Mouse (Mus musculus): ENCODE measurements at regions not wholly inside any gene's neighbourhood (a gene's known extent, or its start where the extent isn't known, plus 50 kb on each side); places are given as distances from the start of the nearest gene placed in this dataset.
"Not testable (repeated sequence)": the region's sequence is repeated elsewhere in the genome, so short reads cannot be mapped to it uniquely, and the experiment has no call there.

DNA sequence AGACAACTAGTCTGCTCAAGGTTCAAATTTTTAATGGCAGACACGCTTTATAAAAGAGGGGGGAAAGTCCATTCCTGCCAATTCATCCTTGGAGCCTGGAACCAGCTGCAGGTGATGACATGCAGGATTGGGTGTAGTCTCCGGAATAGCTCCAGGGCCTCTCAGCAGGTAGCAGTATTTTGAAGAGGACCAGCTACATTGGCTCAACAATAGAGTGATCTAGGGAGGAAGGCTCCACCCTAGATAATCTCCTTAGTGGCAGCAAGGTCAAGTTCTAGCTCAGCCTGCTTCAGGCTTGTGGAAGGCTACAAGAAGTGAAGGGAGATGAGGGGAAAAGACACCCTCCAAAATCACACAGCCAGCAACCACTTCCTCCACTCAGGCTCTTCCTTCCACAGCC is 1405.1 kb downstream of the 4930444P10Rik start:
- intact Hi-C loops (cut with DNase I); DNase-seq: not testable (repeated sequence)

- intact Hi-C loops (cut with DNase I): no loop called here
- DNase-seq: no peak
Measured at GRCm38 (mm10) chr1:14686172-14686571, 1407.0 kb downstream of the 4930444P10Rik start.

DNA sequence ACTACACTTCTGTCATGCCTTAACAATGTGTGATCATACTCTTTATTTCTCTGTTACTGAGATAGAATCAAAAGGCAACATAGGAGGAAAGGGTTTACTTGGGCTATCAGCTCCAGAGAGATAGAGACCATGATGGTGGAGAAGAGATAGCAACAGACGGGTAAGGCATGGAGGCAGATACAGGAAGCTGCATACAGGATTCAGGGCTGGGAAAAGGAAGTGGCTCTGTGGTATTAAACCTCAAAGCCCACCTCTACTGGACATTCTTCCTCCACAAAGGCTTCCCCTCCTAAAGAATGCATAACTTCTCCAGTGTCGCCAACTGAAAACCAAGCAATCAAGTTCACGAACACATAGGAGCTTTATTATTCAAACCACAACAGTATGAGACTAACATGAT is 1412.7 kb downstream of the 4930444P10Rik start:
- intact Hi-C loops (cut with DNase I): no loop called here
- DNase-seq: no peak

- no peak for DNase-seq
- intact Hi-C loops (cut with DNase I): no loop called here
Measured at GRCm38 (mm10) chr1:14672393-14672999, 1420.6 kb downstream of the 4930444P10Rik start.

DNA sequence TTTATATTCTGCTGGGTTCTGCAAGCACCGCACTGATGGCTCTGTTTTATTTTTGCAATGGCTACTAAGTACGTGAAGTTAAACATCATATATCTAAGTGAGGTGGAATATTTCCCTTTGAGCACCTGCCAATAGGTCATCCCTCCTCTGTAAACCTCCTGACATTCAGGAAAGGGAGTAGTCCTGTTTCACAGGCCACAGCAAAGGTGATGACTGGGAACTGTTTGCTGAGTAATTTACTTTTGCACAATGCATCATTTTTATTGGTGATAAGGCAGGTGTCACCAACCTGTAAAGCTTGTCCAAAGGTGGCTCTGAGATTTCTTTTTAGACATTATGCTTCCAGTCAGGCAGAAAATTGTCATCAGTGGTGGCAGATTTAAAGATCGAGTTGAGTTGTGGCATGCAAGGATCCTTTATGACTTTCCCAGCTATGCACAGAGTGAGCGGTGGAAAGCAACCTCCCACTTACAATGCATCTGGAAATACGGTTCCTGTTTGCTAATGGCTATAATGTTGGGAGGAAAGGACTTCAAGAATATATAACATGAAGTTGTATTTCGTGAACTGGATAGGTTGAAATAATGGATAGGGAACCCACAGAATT is 1430.3 kb downstream of the 4930444P10Rik start:
- intact Hi-C loops (cut with DNase I): no loop called here
- DNase-seq: no peak

- intact Hi-C loops (cut with DNase I): no loop called here
- DNase-seq: no peak
Measured at GRCm38 (mm10) chr1:14661854-14662253, 1431.3 kb downstream of the 4930444P10Rik start.

DNA sequence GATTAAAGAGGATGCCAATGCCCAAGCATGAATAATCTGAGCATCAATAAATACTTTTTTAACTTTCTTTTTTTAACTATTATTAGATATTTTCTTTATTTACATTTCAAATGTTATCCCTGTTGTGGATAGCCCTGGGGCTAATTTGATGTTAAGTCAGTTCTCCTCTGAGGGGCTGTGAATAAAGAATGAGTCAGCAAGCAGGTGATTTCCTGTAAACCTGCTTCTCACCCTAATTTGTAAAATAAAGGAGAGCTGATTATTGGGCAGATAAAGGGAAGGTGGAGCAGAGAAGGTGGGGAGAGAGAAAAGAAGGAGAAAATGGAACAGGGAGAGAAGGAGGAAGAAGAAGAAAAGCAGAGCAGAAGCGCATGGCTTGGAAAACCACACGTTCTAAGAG is 1442.8 kb downstream of the 4930444P10Rik start:
- intact Hi-C loops (cut with DNase I): no loop called here
- no peak for DNase-seq

DNA sequence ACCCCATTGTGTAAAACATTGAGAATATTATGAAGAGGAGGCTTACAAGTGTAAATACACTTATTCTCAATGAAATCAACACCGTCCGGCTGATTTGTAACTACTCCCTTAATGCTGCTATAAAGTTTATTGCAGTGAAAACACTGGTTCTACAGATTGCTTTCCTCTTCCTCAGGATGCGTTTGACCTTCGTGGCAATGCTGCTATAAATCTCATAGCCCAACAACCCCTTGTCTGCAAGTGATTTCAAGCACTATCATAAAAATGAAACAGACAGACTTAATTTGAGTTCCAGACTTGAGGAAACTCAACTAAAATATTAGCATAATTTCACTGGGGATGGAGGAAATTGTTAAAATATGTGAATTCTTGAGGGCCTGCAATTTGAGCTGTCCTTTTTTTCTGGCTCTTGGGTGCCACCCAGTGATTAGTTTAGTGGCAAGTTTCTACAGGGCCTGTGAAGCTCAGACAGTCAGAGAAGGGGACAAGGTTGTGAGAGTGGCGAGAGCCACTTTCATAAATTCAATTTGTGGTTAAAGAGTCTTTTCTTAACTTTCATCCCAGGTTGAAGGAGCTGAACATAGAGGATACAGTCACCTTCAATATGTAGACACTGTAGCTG is 1457.4 kb downstream of the 4930444P10Rik start:
- intact Hi-C loops (cut with DNase I): loop anchor here (2.0 kb wide), 1 partner anchor 847 kb away; no protein-coding TSS in a partner anchor
- no peak for DNase-seq

GRCm38 (mm10) chr1:14631994-14632393 is 1461.1 kb downstream of the 4930444P10Rik start:
- intact Hi-C loops (cut with DNase I): no loop called here
- DNase-seq: no peak

DNA sequence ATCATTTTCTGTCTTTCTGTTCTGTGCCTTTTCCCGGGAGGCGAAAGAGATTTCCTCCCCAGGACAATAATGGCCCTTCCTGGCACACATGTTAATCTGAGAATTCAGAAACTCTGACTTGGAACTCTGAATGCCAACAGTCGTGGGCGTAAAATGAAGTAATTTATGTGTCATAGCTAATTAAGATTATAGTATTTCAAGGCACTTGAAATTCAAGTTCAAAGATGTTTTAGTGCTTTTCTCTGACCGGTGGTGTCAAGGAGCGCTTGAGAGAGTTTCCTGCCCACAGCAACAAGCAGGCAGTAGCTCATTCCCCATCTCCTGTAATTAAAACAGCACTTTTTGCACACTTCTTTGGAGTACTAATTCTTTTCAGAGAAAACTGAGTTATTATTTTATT is 1465.9 kb downstream of the 4930444P10Rik start:
- DNase-seq: no peak
- intact Hi-C loops (cut with DNase I): no loop called here

DNA sequence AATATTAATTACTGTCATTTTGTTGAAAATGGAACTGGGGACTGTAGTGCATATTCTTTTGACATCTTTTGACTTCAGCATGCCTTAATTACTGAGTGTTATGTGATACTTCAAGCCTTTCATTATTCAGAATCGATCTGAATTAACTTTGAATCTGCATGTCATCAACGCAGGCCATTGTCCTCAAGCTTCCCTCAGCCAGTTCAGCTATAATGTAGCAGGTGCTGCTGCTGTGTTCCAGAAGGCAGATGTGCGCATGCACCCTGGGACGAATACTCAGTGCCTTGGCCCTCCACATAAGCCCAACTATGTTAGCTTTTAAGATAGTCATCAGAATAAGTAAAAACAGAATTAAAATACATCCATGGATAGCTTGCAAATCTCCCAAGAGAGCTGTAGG is 1466.4 kb downstream of the 4930444P10Rik start:
- DNase-seq: no peak
- intact Hi-C loops (cut with DNase I): no loop called here

- DNase-seq: no peak
- intact Hi-C loops (cut with DNase I): no loop called here
Measured at GRCm38 (mm10) chr1:14620922-14621430, 1472.1 kb downstream of the 4930444P10Rik start.

GRCm38 (mm10) chr1:14613232-14613894 is 1479.8 kb downstream of the 4930444P10Rik start:
- no peak for DNase-seq
- intact Hi-C loops (cut with DNase I): no loop called here

GRCm38 (mm10) chr1:14609054-14609453 is 1484.1 kb downstream of the 4930444P10Rik start:
- no peak for DNase-seq
- intact Hi-C loops (cut with DNase I): no loop called here

- DNase-seq: no peak
- intact Hi-C loops (cut with DNase I): no loop called here
Measured at GRCm38 (mm10) chr1:14595961-14596360, 1497.2 kb downstream of the 4930444P10Rik start.

- peak; percentile 16 to 23 for DNase-seq
- intact Hi-C loops (cut with DNase I): no loop called here
Measured at GRCm38 (mm10) chr1:14589905-14590304, 1503.2 kb downstream of the 4930444P10Rik start.

GRCm38 (mm10) chr1:14579376-14579775 is 1513.7 kb downstream of the 4930444P10Rik start:
- intact Hi-C loops (cut with DNase I): no loop called here
- no peak for DNase-seq

DNA sequence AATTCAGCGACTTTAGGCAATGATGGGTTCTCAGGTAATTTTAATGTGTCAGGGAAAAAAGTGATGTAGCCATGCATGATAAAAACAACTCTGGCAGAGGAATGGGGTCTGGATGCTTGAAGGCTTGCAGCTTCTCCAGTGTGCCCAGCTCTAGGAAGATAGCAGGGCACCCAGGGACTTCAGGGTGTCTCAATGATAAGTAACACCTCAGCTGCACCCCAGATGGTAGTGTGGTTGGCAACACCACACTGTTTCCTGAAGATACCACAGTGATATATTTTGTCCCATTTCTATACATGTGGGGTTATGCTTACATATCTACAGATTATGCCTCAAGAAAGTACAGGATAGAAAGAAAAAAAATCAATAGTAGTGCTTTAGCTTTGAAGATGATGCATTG is 1516.9 kb downstream of the 4930444P10Rik start:
- DNase-seq: no peak

DNA sequence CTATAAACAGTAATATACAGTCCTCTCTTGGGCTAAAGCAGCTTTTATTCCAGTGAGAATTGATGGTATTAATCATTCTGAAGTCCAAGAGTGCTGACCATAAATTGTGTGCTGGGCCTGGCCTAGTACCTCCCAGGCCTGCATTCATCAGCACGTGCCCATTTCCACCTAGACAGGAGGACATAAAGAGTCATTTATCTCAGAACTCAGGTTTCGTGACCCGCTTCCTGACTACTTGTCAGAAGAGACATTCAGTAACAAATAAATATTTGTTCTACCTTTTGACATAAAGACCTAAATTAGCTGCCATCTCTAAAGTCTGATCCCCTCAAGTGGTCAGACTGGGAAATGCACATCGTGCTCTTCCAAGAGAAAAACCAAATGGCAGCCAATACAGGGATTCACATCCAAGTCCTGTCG is 1522.6 kb downstream of the 4930444P10Rik start:
- intact Hi-C loops (cut with DNase I): no loop called here

More for the DNA sequence above, 1516.9 kb downstream of the 4930444P10Rik start:
- intact Hi-C loops (cut with DNase I): no loop called here

DNA sequence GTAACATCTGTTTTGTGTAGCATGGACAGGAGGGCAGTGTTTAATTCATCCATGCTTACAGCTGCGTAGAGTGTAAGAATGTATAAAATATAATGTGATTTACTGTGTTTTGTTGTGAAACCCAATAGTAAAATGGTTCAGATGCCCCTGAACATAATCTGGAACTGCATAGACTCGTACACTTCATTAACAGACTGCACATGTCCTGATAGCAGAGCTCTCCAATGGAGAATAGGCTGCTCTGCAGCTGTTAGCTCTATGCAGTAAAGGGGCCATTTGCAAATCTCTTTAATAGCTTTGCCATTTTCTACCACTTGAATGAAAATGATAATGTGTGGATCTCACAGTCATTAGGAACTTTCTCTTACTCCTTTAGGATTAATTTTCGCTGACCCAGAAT is 1523.0 kb downstream of the 4930444P10Rik start:
- DNase-seq: no peak
- intact Hi-C loops (cut with DNase I): no loop called here

More for the DNA sequence above, 1522.6 kb downstream of the 4930444P10Rik start:
- no peak for DNase-seq

- no peak for DNase-seq
- intact Hi-C loops (cut with DNase I): no loop called here
Measured at GRCm38 (mm10) chr1:14567006-14567405, 1526.1 kb downstream of the 4930444P10Rik start.
